In genomic region chr8:104230377-104230776, GRCm38 (mm10) we compare ENCODE assay signal across 12 mouse cellular contexts.
"Had no signal": no experiment of that assay in that cellular context is flagged by ENCODE, and none has a peak within 500 bp of the region (broad histone marks: within the 10 kb centered on the region; RNA-seq: fewer than 3 reads in every experiment).

No protein-coding gene starts in this region.

- H3K4me2 ChIP-seq: limb, embryonic 13.5 days; midbrain, embryonic 15.5 days; neural tube, embryonic 13.5 days; stomach, embryonic 15.5 days had no signal

- DNase-seq: kidney, adult 8-10 months; kidney, postnatal 25 days; left cerebral cortex, postnatal 4 days; lung, adult 18-20 months; retina, postnatal 1 day; thymus, postnatal 36 days had no signal

- H3K9me3 ChIP-seq: midbrain, embryonic 10.5 days; midbrain, embryonic 15.5 days; neural tube, embryonic 13.5 days; stomach, embryonic 15.5 days had no signal

- H3K4me1 ChIP-seq: limb, embryonic 13.5 days; midbrain, embryonic 10.5 days; midbrain, embryonic 15.5 days; neural tube, embryonic 13.5 days; stomach, embryonic 15.5 days had no signal

- H3K4me3 ChIP-seq: limb, embryonic 13.5 days; midbrain, embryonic 10.5 days; midbrain, embryonic 15.5 days; neural tube, embryonic 13.5 days; stomach, embryonic 15.5 days had no signal

- H3K9ac ChIP-seq: limb, embryonic 13.5 days; midbrain, embryonic 15.5 days; neural tube, embryonic 13.5 days; stomach, embryonic 15.5 days had no signal

- H3K27me3 ChIP-seq: limb, embryonic 13.5 days; midbrain, embryonic 15.5 days; neural tube, embryonic 13.5 days; stomach, embryonic 15.5 days had no signal

- H3K27ac ChIP-seq: limb, embryonic 13.5 days; midbrain, embryonic 10.5 days; midbrain, embryonic 15.5 days; neural tube, embryonic 13.5 days; stomach, embryonic 15.5 days had no signal

- ATAC-seq: intestine, postnatal 0 days; midbrain, embryonic 15.5 days had no signal
